Mouse (Mus musculus): ENCODE measurements around the gene Serpinf1.
"Not testable (repeated sequence)": the region's sequence is repeated elsewhere in the genome, so short reads cannot be mapped to it uniquely, and the experiment has no call there.

The Serpinf1 gene

GRCm38 (mm10) chr11:75421375-75422012 is 1.0 kb downstream of the Serpinf1 start:
- DNase-seq, result no peak

DNA sequence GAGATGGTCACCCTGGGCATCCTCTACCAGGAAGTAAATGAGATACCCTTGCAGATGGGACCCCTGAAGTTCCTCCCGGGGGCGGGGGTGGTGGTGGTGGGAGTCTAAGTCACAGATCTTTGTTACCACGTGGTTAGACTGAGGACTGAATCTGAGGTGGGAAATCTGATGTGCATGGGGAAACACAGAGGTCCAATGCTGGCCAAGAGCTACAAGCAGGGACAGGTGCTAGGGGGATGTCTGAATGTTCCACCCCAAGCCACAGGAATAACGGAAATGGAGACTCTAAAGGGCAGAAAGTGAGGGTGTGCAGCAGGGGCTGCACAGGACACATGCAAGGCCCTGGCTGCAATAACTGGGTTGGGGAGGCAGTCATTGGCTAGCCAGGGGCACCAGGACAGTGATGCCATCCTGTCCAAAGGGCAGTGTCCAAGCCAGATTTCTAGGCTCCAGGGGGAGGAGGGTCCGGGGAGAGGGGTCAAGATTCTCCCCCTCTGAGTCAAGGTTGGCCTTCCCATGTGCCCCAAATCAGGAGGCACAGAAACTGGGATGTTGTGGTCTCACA is 1.6 kb downstream of the Serpinf1 start:
- DNase-seq, result no peak

DNA sequence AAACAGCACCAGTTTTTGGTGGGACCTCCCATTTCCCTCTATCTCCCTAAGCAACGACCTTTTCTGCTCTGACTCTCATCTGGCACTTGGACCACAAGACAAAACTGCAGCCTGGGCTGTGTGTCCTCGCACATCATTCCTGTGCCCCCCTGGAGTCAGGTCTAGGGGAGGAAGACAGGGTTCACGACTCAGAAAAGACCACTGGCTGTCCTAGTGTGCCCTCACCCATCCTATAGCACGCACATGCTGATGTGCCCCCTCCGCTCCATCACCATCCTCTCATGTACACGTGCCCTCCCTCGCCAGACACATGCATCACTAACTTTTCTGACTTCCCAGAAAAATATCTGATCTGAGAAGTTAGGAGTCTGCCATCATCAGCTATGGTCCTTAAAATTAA is 2.5 kb downstream of the Serpinf1 start:
- no peak for DNase-seq

DNA sequence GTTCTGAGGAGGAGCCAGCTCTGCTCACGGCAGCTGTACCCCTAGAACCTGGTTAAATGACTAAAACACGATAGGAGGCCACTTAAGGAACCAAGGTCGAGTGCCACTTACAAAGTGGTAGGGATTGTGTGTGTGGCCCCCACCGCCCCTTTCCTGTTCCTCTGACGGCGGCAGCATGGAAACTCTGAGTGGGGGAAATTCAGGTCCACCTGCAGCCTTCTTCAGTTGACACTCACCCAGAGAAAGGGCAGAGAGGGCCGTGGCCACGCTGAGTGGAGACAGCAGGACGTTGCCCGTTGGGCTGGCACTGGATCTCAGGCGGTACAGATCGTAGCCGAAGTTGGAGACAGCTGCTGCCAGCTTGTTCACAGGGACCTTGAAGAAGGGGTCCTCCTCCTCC is 6.5 kb downstream of the Serpinf1 start:
- DNase-seq, result no peak

GRCm38 (mm10) chr11:75415096-75415495 is 7.4 kb downstream of the Serpinf1 start:
- DNase-seq, result no peak

DNA sequence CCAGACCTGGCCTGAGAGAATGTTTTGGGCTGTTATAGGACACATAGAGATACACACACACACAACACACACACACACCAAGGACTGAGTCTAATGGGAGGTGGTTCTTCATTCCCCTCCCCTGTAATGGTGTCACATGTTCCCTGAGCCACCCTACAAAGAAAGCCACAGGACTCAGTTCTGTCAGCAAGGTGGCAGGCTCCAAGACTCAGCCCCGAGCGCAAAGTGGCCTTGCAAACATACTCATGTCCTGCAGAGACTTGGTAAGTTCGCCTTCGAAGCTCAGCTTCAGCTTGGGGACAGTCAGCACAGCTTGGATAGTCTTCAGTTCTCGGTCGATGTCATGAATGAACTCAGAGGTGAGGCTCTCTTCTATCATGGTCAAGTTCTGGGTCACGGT is 11.9 kb downstream of the Serpinf1 start:
- no peak for DNase-seq

DNA sequence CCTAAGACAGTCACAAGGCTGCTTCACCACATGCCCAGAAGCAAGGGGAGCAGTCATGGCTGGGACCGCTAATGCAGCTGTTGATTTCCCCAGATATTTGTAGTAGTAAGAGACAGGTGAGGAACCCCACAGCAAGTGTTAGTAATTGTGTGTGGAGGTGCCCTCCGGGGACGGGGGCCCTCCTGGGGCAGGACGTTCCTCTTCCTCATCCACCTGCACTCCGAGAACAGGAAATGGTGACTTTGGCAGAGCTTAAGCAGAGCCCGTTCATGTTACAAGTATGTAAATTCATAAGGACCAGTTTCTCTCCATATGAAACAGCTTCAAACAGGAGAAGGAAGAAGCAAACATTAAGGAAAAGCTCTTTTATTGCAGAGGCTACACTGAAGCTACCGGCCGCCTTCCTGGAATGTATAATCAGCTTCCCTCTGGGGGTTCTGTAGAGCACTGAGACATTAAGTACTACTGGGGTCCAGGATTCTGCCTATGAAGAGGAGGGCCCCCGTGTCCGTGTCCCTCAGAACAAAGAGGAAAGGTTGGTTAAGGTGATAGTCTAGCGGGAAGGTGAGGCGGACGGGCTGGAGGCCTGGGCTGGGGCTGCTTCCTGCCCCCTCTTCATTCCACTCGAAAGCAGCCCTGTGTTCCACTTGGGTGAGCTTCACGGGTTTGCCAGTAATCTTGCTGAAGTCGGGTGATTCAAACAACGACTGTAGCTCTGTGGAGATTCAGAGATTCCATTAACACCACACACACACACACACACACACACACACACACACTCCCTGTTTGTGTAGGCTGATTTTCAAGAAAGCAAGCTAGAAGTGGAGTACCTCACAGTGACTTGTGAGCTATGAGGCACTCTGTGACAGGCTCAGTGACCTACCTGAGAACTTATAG is 12.6 kb downstream of the Serpinf1 start:
- DNase-seq, result peak; percentile 67

DNA sequence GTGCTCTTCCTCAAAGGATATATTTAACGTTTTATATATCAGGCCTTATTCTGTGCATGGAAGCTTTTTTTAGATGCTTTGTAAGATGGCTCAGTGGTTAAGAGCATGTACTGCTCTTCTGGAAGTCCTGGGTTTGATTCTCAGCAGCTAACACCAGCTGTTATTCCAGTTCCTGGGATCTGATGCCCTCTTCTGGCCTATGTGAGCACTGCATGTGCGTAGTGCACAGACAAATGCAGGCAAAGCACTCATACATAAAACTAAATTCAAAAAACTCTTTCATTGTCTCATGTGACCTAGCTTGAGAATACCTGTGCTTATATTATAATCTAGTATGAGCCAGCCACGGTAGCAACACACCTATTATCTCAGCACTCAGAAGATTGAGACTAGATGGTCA is 15.6 kb downstream of the Serpinf1 start:
- DNase-seq, result peak; percentile 53

DNA sequence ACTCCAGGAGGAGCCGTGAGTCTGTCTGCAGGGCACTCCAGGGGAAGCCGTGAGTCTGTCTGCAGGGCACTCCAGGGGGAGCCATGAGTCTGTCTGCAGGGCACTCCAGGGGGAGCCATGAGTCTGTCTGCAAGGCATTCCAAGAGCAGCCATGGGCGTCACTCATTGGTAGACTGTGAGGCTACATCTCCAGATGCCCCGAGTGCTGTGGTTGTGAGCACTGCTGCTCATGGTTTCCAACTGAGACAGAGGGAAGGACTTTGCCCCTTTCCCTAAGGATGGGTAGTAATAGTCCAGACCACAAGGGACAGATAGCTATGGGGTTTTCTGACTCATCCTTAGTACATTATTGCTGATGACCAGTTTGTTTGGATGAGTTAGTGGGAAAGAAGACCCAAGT is 16.4 kb downstream of the Serpinf1 start:
- DNase-seq, result no peak

GRCm38 (mm10) chr11:75404801-75405200 is 17.7 kb downstream of the Serpinf1 start:
- no peak for DNase-seq

DNA sequence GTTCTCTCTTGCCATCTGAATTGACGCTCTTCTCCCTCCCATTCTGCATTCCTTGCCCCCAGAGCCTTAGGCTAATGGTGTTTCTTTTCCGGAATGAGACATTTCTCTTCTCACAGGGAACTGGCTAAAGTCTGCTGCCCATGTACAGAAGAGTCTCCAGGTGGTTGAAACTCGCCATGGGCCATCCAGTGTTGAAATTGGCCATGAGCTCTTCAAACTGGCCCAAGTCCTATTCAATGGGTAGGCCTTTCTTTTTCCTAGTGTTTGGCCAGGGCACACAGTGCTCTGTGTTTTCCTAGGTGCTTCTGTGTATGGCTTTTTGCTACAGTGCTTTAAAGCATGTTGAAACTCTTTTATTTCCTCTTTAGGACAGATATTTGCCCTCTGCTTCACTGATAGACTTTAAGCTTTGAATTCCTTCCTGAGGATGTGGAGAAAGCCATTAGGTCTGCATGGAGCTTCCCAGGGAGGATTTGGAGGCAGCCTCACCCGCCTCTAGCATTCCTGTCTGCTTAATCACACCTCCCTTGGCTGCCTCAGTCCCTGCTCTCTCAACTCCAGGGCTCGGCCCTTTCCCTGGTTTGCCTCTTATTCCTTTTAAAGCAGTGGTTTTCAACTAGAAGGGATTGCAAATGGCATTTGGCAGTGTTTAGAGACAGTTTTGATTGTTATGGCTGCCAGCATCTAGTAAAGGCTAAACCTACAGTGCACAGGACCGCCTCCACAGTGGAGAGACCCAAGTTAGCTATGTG is 19.0 kb downstream of the Serpinf1 start:
- no peak for DNase-seq

DNA sequence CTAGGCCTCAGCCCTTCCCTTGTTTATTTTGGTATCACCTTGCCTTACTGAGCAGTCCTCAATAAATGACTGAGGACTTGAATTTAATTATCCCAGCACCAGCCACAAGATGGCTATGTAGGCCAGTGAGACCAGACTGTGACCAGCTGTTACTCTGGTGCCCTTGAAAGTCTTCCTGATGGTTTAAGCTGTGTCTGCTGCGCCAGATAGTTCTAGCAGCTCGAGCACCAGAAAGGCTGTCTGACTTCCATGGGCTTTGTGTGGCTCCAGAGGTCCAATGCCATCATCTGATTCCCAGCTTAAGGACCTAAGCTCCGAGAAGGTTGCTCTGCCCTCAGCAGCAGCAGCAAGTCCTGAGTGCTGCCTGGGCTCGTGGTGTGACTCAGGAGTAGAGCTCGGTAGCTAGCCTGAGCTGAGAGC is 20.2 kb downstream of the Serpinf1 start:
- DNase-seq, result peak; percentile 82

DNA sequence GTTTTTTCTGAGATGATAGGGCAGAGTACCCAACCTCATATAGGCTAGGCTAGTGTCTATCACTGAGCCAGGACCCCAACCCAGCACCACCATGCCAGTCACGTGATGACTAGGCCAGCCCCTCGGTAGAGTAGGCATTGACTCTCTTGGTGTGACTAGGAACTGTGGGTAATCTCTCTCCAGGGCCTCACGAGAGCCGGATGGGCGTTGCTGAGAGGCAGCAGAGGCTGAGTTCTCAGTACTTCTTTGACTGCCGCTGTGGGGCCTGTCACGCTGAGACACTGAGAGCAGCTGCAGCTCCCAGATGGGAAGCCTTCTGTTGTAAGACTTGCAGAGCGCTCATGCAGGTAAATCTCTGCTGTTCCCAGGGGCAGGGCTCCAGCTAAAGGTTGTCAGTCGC is 22.4 kb downstream of the Serpinf1 start:
- DNase-seq, result no peak

DNA sequence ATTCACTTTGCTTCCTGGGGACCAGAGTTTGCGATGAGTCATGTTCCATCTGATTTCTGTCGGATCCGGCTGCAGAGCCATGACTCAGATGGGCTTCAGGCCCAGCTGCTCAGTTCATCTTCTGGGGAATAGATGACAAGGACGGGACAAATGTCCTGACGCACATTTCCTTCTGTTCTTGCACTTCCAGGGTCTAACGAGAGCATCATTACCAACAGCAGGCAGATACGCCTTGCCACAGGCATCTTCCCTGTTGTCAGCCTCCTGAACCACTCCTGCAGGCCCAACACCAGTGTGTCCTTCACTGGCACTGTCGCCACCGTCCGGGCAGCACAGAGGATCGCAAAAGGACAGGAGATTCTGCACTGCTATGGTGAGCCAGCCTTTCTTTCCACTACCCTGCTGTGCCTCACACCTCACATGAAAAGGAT is 23.1 kb downstream of the Serpinf1 start:
- DNase-seq, result no peak

- no peak for DNase-seq
Observed at GRCm38 (mm10) chr11:75397452-75397851, 25.0 kb downstream of the Serpinf1 start.

DNA sequence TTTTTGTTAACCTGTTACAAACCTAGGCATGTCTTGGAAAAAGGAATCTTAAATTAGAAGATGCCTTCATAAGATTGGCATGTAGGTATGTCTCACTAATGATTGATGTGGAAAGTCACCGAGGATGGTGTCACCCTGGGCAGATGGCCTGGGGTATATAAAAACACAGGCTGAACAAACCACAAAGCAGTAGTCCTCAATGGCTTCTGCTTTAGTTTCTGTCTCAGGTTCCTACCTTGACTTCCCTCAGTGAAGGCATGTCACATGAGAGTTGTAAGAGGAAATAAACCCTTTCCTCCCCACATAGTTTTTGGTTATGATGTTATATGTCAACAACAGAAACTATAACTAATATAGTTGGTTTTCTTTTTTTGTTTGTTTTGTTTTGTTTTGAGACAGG is 26.9 kb downstream of the Serpinf1 start:
- DNase-seq, result no peak

DNA sequence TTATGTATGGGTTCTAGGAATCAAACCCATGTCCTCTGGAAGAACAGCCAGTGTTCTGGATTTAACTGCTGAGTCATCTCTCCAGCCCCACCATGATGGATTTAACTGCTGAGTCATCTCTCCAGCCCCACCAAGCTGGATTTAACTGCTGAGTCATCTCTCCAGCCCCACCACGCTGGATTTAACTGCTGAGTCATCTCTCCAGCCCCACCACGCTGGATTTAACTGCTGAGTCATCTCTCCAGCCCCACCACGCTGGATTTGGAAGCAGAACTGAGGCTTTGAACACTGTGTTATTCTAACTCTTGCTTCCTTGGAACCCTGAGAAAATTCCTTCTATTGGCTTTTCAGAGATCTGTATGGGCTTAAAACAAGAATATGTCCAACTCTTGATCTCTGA is 39.0 kb downstream of the Serpinf1 start:
- not testable (repeated sequence) for DNase-seq

DNA sequence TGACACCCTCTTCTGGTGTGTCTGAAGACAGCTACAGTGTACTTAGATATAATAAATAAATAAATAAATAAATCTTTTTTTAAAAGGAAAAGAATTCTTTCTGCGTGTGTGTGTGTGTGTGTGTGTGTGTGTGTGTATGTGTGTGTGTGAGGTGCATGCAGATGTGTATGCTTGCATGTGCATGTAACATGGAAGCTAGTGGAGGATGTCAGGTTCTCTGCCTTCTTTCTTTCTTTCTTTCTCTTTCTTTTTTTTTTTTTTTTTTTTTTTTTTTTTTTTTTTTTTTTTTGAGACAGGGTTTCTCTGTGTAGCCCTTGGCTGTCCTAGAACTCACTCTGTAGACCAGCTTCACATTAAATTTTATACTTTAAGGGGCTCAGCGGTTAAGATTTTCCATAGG is 43.7 kb downstream of the Serpinf1 start:
- DNase-seq, result not testable (repeated sequence)

- no peak for DNase-seq
Observed at GRCm38 (mm10) chr11:75377125-75377524, 45.4 kb downstream of the Serpinf1 start.
